Mouse (Mus musculus) heart, adult 2 months (tissue): ENCODE data around the gene Nubp1.

Experiments
- CTCF ChIP-seq: fragments of 200-600 bp; IDR thresholded peaks from 2 replicates; pipeline ENCODE4 v1.8.1; 2022; ENCODE audit warnings: antibody characterized with exemption, mild to moderate bottlenecking, moderate library complexity
- POLR2A ChIP-seq: fragments of 200-500 bp; IDR thresholded peaks from 2 replicates; pipeline ENCODE4 v1.6.1; 2011; ENCODE audit warnings: mild to moderate bottlenecking, low read depth, low read length, control low read depth; ENCODE audit not compliant: insufficient read depth

- TF ChIP-seq POLR2A (no peak), CTCF (no peak)
Measured at GRCm38 (mm10) chr16:10388634-10389365, 22.9 kb upstream of the Nubp1 start.
